ENCODE assay signal across 8 mouse cellular contexts in the genomic region with DNA sequence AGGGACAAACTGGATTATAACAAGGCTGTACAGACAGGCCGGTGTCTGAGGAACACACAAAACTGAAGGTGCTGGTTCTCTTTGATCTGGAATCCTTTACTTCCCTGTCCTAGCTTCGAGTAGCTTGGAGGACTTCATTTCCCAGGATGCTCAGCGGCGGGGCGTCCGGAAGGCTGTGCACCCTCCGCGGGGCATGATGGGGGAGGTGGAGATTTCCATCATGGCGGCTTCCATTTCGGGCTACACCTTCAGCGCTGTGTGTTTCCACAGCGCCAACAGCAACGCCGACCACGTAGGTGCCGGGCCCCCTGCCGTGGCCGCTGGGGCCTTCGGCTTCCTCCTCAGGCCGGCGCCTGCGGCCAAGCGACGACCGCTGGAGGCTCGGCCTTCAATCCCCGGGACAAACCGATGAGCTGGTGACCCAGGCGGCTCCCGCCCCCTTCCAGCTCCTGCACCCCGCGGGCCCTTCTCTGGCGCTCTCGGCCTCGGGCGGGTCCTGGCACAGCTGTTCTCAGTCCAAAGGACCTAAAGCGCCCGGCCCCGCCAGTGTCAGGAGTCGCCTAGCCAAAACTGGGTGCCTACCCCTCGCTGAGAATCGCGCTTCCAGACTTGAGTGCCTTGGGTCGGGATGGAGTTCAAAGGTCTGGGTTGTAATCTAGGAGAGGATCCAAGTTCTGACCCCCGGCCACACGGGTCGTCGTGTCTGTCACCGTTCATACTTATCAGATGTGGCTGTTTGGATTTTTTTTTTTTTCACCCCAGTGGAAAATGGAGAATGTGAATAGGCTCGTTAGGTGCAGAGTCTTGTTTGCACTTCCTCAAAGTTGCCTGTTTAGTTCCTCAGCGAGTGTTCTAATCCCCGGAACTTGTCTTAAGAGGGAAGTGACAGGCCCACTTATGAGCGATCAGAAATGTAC. TPM values are rescaled to one million over a fixed set of nuclear protein-coding genes. Genes with fewer than 3 reads are reported as not detected.
DNase-seq lines count a peak whose midpoint lies in the region; ATAC-seq and TF ChIP-seq lines count a peak whose summit lies in the region.

A gene (plus strand): TSS at position 184 of the 917 bp plus-strand sequence.

- peak; percentile 86 for DNase-seq in ES-E14 (ENCODE audit: low read depth, low spot score)
- peak; percentile 86 for DNase-seq in cerebellum, adult 11-12 months
- DNase-seq in heart, postnatal 25 days (ENCODE audit: low spot score): peak; percentile 72
- peak; percentile 87 to 92 for DNase-seq in layer of hippocampus, adult 18-20 months (ENCODE audit: low spot score in 2 of 2)
- peak; percentile 90 for DNase-seq in lung, adult 2 months
- DNase-seq in thymus, adult 18-20 months: peak; percentile 85 to 89

- H3K27ac ChIP-seq in ES-E14 (ENCODE audit: insufficient read depth, low read depth, low read length, poor library complexity, severe bottlenecking): no peak within 1 kb of the TSS
- H3K27ac ChIP-seq in forebrain, embryonic 15.5 days (replicated peaks): peak within 1 kb of the TSS; percentile 80

- in situ Hi-C loops in ES-E14 (cut with MboI; ENCODE audit: low sequenced_read_pairs in 2 of 2, unreplicated experiment in 2 of 2): no loop called here

- no peaks in the 10 kb centered on the region for H3K4me1 ChIP-seq in ES-E14 (ENCODE audit: control insufficient read depth in 2 of 2, insufficient read depth in 2 of 2, low read length in 2 of 2, poor library complexity in 1 of 2)
- peaks cover 17% of the 10 kb centered on the region for H3K4me1 ChIP-seq in forebrain, embryonic 15.5 days
- peaks cover 4% of the 10 kb centered on the region; the same call in 1 of the 2 replicates for H3K4me1 ChIP-seq in lung, adult 2 months (ENCODE audit: control insufficient read depth, insufficient read depth, low read length)

- H3K9me3 ChIP-seq in ES-E14 (ENCODE audit: control insufficient read depth, insufficient read depth, low read depth, low read length): no peaks in the 10 kb centered on the region
- H3K9me3 ChIP-seq in forebrain, embryonic 15.5 days: no peaks in the 10 kb centered on the region

- ATAC-seq in forebrain, embryonic 15.5 days (replicated peaks): peak; percentile 97
- peak; percentile 99 for ATAC-seq in neutrophil, adult 5-6 weeks (ENCODE audit: extremely low read depth, insufficient number of reproducible peaks, low FRiP score, poor library complexity, severe bottlenecking)

- intact Hi-C loops in heart, postnatal 25 days (cut with DNase I): loop anchor here (10.0 kb wide), 2 partner anchors 136 to 266 kb away; a partner anchor contains a TSS

- H3K36me3 ChIP-seq in ES-E14 (ENCODE audit: control insufficient read depth, insufficient read depth, low read length, poor library complexity, severe bottlenecking): no peaks in the 10 kb centered on the region
- H3K36me3 ChIP-seq in forebrain, embryonic 15.5 days: no peaks in the 10 kb centered on the region

- H3K4me3 ChIP-seq in ES-E14 (ENCODE audit: insufficient read depth in 1 of 2, low read depth in 1 of 2, low read length in 2 of 2, poor library complexity in 1 of 2, severe bottlenecking in 1 of 2): peak within 1 kb of the TSS; percentile 85 to 89
- H3K4me3 ChIP-seq in forebrain, embryonic 15.5 days: peak within 1 kb of the TSS; percentile 94
- peak within 1 kb of the TSS; percentile 75 for H3K4me3 ChIP-seq in lung, adult 2 months (replicated peaks; ENCODE audit: extremely low read depth, low read depth, low read length)

- TF ChIP-seq CTCF in lung, adult 2 months (IDR thresholded peaks at IDR 0.05; ENCODE audit: insufficient read depth, low read length): no peak

- H3K9ac ChIP-seq in ES-E14 (ENCODE audit: insufficient read depth, low read depth, low read length, poor library complexity, severe bottlenecking): peak within 1 kb of the TSS; percentile 96
- peak within 1 kb of the TSS; percentile 91 for H3K9ac ChIP-seq in forebrain, embryonic 15.5 days (replicated peaks)

- 1% methylated on average over 53 of the region's 53 CpGs for WGBS in forebrain, embryonic 15.5 days
- under 1% methylated on average over 53 of the region's 53 CpGs for WGBS in lung, adult 2 months

- TF ChIP-seq POLR2A in lung, adult 2 months (IDR thresholded peaks at IDR 0.05; ENCODE audit: borderline replicate concordance, extremely low read depth, low read depth, low read length): peak; percentile 45; the same call in 1 of the 2 replicates

- peak within 1 kb of the TSS; percentile 70 for H3K4me2 ChIP-seq in forebrain, embryonic 15.5 days (replicated peaks)

- no peaks in the 10 kb centered on the region for H3K27me3 ChIP-seq in forebrain, embryonic 15.5 days

TF ChIP-seq in ES-E14, 5 proteins besides CTCF, POLR2A, EP300 and RAD21:
- TF ChIP-seq HCFC1 (IDR thresholded peaks at IDR 0.05; ENCODE audit: borderline replicate concordance, insufficient read depth, low read length) (peak; percentile 91), ZNF384 (IDR thresholded peaks at IDR 0.05; ENCODE audit: low read depth, low read length) (no peak)

RNA-seq across cellular contexts. Expression of the gene that starts here (rescaled TPM):
- total RNA-seq in ES-E14 (2012; rRNA removed): 18.8 and 20.5 TPM in 2 replicates
- 40.0 and 42.6 TPM in 2 replicates for polyA plus RNA-seq in forebrain, embryonic 15.5 days (2015; fragmentation: Nextera tagmentation; extraction: Ambion mirVana)
- 10 to 100 TPM; 21.0 to 21.4 TPM for total RNA-seq in heart, postnatal 25 days (2021)
- total RNA-seq in layer of hippocampus, adult 18-20 months (2021): 10 to 100 TPM; 26.6 to 27.8 TPM
- polyA plus RNA-seq in lung, adult 2 months (2012; rRNA removed): 7.8 and 12.2 TPM in 2 replicates
- total RNA-seq in neutrophil, adult 5-6 weeks (2017): 56.4 and 67.7 TPM in 2 replicates
